Mouse (Mus musculus): ENCODE measurements around the gene Dpyd. TPM values are rescaled to one million over a fixed set of nuclear protein-coding genes. Genes with fewer than 3 reads are reported as not detected.
A peak's percentile ranks its signal among the peaks of the same experiment; 100 is the strongest.

Gene Dpyd
- polyA plus RNA-seq, 1 experiment from 2014 or later, result 1.8 TPM

DNA sequence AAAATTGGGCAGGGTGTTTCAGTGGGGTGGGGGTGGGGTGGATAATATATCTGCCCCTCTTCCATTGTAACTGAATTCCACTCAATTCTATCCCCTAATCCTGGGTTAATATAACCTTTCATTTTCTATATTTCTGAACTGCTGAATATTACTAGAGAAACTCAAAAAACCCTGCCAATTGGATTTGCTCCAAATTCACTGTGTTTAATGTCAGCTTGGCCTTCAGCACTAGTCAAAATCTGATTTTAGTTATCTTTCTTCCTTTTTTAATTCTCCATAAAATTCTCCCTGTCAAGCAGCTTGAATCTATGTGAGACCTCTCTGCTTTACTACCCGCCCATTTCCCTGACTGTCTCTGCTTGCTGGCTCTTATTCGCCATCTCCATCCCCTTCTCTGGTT, 713.3 kb downstream of the Dpyd start:
- 65% methylated on average over 2 of the region's 2 CpGs for WGBS (ENCODE audit: insufficient replicate concordance)
- H3K27ac ChIP-seq (ENCODE audit: low read depth, low read length), result no peak overlapping the region
- no peaks in the 10 kb centered on the region for H3K9me3 ChIP-seq (replicated peaks; ENCODE audit: control insufficient read depth, low read length)
- no peak overlapping the region for H3K9ac ChIP-seq (ENCODE audit: low read depth, low read length)
- no peaks in the 10 kb centered on the region for H3K4me1 ChIP-seq (ENCODE audit: control insufficient read depth, insufficient read depth, low read length)
- H3K27me3 ChIP-seq (ENCODE audit: control insufficient read depth, insufficient read depth, low read length), result no peaks in the 10 kb centered on the region
- H3K4me2 ChIP-seq, result no peak overlapping the region
- H3K36me3 ChIP-seq (ENCODE audit: control insufficient read depth, insufficient read depth, low read length), result no peaks in the 10 kb centered on the region
- ATAC-seq (replicated peaks; ENCODE audit: insufficient number of reproducible peaks, low FRiP score, low TSS enrichment), result no peak
- H3K4me3 ChIP-seq (ENCODE audit: low read depth, low read length), result no peak overlapping the region

GRCm38 (mm10) chr3:119280671-119281070, 718.7 kb downstream of the Dpyd start:
- WGBS (ENCODE audit: insufficient replicate concordance), result 77% methylated on average over 2 of the region's 2 CpGs

DNA sequence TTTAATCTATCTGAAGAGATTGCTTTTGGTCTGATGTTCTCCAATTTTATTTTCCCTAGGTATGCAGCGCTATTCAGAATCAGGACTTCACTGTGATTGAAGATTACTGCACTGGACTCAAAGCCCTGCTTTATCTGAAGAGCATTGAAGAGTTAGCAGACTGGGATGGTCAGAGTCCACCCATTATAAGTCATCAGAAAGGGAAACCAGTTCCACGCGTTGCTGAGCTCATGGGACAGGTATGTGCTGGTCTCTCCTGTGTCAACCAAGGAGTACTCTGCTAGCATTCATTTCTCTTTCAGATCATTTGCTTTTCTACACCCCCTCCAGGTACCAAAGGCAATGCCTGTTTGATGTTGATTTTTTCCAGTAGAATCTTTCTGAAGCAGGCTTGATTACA, 752.8 kb downstream of the Dpyd start:
- Histone ChIP-seq H3K36me3 (ENCODE audit: control insufficient read depth, insufficient read depth, low read length) (no peaks in the 10 kb centered on the region), H3K4me3 (ENCODE audit: low read depth, low read length) (no peak overlapping the region), H3K9me3 (replicated peaks; ENCODE audit: control insufficient read depth, low read length) (no peaks in the 10 kb centered on the region), H3K4me1 (ENCODE audit: control insufficient read depth, insufficient read depth, low read length) (no peaks in the 10 kb centered on the region), H3K27me3 (ENCODE audit: control insufficient read depth, insufficient read depth, low read length) (no peaks in the 10 kb centered on the region), H3K4me2 (no peak overlapping the region), H3K9ac (ENCODE audit: low read depth, low read length) (no peak overlapping the region), H3K27ac (ENCODE audit: low read depth, low read length) (no peak overlapping the region)
- no peak for ATAC-seq (replicated peaks; ENCODE audit: insufficient number of reproducible peaks, low FRiP score, low TSS enrichment)
- WGBS (ENCODE audit: insufficient replicate concordance), result 81% methylated on average over 3 of the region's 3 CpGs

More at GRCm38 (mm10) chr3:119280671-119281070, 718.7 kb downstream of the Dpyd start:
- Histone ChIP-seq H3K4me2 (no peak overlapping the region), H3K4me1 (ENCODE audit: control insufficient read depth, insufficient read depth, low read length) (no peaks in the 10 kb centered on the region), H3K9ac (ENCODE audit: low read depth, low read length) (no peak overlapping the region), H3K27ac (ENCODE audit: low read depth, low read length) (no peak overlapping the region), H3K9me3 (replicated peaks; ENCODE audit: control insufficient read depth, low read length) (no peaks in the 10 kb centered on the region), H3K4me3 (ENCODE audit: low read depth, low read length) (no peak overlapping the region), H3K36me3 (ENCODE audit: control insufficient read depth, insufficient read depth, low read length) (no peaks in the 10 kb centered on the region), H3K27me3 (ENCODE audit: control insufficient read depth, insufficient read depth, low read length) (no peaks in the 10 kb centered on the region)
- ATAC-seq (replicated peaks; ENCODE audit: insufficient number of reproducible peaks, low FRiP score, low TSS enrichment), result no peak

GRCm38 (mm10) chr3:119329063-119329462, 767.1 kb downstream of the Dpyd start:
- 78% methylated on average over 7 of the region's 7 CpGs for WGBS (ENCODE audit: insufficient replicate concordance)
- Histone ChIP-seq H3K4me2 (no peak overlapping the region), H3K27ac (ENCODE audit: low read depth, low read length) (no peak overlapping the region), H3K4me3 (ENCODE audit: low read depth, low read length) (no peak overlapping the region), H3K9me3 (replicated peaks; ENCODE audit: control insufficient read depth, low read length) (no peaks in the 10 kb centered on the region), H3K27me3 (ENCODE audit: control insufficient read depth, insufficient read depth, low read length) (no peaks in the 10 kb centered on the region), H3K4me1 (ENCODE audit: control insufficient read depth, insufficient read depth, low read length) (no peaks in the 10 kb centered on the region), H3K9ac (ENCODE audit: low read depth, low read length) (no peak overlapping the region), H3K36me3 (ENCODE audit: control insufficient read depth, insufficient read depth, low read length) (no peaks in the 10 kb centered on the region)
- ATAC-seq (replicated peaks; ENCODE audit: insufficient number of reproducible peaks, low FRiP score, low TSS enrichment), result no peak

DNA sequence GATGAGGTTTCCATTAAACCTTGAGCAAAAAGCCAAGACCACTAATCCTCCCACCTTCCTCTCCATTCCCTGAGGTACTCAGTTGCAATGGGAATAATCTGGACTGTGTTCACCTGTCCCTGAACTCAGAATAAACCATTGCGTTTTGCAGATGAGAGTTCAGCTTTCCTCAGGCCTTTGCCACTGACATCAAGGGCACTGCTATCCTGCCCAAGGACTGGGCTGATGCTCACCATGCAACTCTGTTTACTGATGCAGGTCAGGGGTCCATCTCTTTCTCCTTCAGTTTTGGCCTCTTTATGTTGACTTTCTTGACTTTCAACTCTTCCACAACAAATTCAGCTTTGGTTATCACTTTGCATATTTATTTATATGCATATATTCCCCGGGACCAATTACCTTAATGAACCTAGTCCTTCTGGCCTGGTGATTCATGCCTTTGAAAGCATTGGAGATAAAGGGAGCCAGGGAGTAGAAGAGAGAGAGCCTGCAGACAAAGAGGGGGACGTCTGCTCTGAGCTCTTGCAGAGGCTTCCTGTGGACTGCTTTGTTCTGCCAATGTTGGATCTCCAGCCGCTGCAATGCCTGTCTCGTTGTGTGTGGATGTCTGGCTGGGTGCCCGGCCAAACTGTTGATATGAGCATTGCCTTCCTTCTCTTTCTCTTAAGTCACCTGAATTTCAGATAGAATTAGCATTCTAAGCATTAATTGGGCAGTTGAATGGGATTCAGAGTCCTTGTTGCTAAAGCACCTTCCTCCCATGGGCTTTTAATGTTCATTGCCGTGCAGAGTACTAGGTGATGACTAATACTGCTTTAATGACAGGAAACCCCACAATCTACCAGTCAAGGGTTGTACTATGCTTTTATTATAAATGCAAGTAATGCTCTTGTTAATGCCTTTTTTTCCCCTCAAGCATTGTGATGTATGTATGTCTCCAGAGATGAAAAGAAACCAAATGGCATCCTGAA, 771.7 kb downstream of the Dpyd start:
- Histone ChIP-seq H3K27ac (ENCODE audit: low read depth, low read length) (no peak overlapping the region), H3K36me3 (ENCODE audit: control insufficient read depth, insufficient read depth, low read length) (no peaks in the 10 kb centered on the region), H3K4me1 (ENCODE audit: control insufficient read depth, insufficient read depth, low read length) (no peaks in the 10 kb centered on the region), H3K9ac (ENCODE audit: low read depth, low read length) (no peak overlapping the region), H3K9me3 (replicated peaks; ENCODE audit: control insufficient read depth, low read length) (no peaks in the 10 kb centered on the region), H3K27me3 (ENCODE audit: control insufficient read depth, insufficient read depth, low read length) (no peaks in the 10 kb centered on the region), H3K4me3 (ENCODE audit: low read depth, low read length) (no peak overlapping the region), H3K4me2 (no peak overlapping the region)
- 46% methylated on average over 7 of the region's 7 CpGs for WGBS (ENCODE audit: insufficient replicate concordance)
- peak; percentile 31; the same call in 1 of the 2 replicates for ATAC-seq (replicated peaks; ENCODE audit: insufficient number of reproducible peaks, low FRiP score, low TSS enrichment)

GRCm38 (mm10) chr3:119361555-119362385, 799.8 kb downstream of the Dpyd start:
- Histone ChIP-seq H3K4me2 (no peak overlapping the region), H3K9ac (ENCODE audit: low read depth, low read length) (no peak overlapping the region), H3K27me3 (ENCODE audit: control insufficient read depth, insufficient read depth, low read length) (no peaks in the 10 kb centered on the region), H3K36me3 (ENCODE audit: control insufficient read depth, insufficient read depth, low read length) (no peaks in the 10 kb centered on the region), H3K9me3 (replicated peaks; ENCODE audit: control insufficient read depth, low read length) (no peaks in the 10 kb centered on the region), H3K27ac (ENCODE audit: low read depth, low read length) (no peak overlapping the region), H3K4me3 (ENCODE audit: low read depth, low read length) (no peak overlapping the region), H3K4me1 (ENCODE audit: control insufficient read depth, insufficient read depth, low read length) (no peaks in the 10 kb centered on the region)
- no peak for ATAC-seq (replicated peaks; ENCODE audit: insufficient number of reproducible peaks, low FRiP score, low TSS enrichment)
- WGBS (ENCODE audit: insufficient replicate concordance), result 81% methylated on average over 13 of the region's 13 CpGs

DNA sequence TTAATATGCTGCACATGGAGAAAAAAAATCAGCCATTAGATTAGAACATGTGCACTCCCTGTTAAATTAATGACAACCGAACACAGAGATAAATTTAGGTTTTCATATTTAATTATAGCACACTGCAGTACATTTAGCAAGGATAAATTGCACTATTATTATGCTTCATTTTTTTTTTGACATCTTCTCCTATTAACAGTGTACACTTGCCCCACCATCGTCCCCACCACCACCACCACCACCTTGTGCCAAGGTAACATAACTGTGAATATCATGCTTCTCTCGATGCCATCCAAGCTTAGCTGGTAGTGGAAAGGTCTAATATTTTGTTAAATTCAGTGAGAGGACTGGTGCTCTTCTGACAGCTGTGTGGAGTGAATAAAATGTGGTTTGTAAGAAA, 800.5 kb downstream of the Dpyd start:
- WGBS (ENCODE audit: insufficient replicate concordance), result 79% methylated on average over 3 of the region's 3 CpGs
- Histone ChIP-seq H3K4me1 (ENCODE audit: control insufficient read depth, insufficient read depth, low read length) (no peaks in the 10 kb centered on the region), H3K27me3 (ENCODE audit: control insufficient read depth, insufficient read depth, low read length) (no peaks in the 10 kb centered on the region), H3K4me3 (ENCODE audit: low read depth, low read length) (no peak overlapping the region), H3K4me2 (no peak overlapping the region), H3K9me3 (replicated peaks; ENCODE audit: control insufficient read depth, low read length) (no peaks in the 10 kb centered on the region), H3K27ac (ENCODE audit: low read depth, low read length) (no peak overlapping the region), H3K9ac (ENCODE audit: low read depth, low read length) (no peak overlapping the region), H3K36me3 (ENCODE audit: control insufficient read depth, insufficient read depth, low read length) (no peaks in the 10 kb centered on the region)
- no peak for ATAC-seq (replicated peaks; ENCODE audit: insufficient number of reproducible peaks, low FRiP score, low TSS enrichment)

GRCm38 (mm10) chr3:119368931-119369330, 807.0 kb downstream of the Dpyd start:
- 48% methylated on average over 2 of the region's 2 CpGs for WGBS (ENCODE audit: insufficient replicate concordance)
- Histone ChIP-seq H3K9ac (ENCODE audit: low read depth, low read length) (no peak overlapping the region), H3K4me2 (no peak overlapping the region), H3K27ac (ENCODE audit: low read depth, low read length) (no peak overlapping the region), H3K36me3 (ENCODE audit: control insufficient read depth, insufficient read depth, low read length) (no peaks in the 10 kb centered on the region), H3K9me3 (replicated peaks; ENCODE audit: control insufficient read depth, low read length) (no peaks in the 10 kb centered on the region), H3K4me3 (ENCODE audit: low read depth, low read length) (no peak overlapping the region), H3K4me1 (ENCODE audit: control insufficient read depth, insufficient read depth, low read length) (no peaks in the 10 kb centered on the region), H3K27me3 (ENCODE audit: control insufficient read depth, insufficient read depth, low read length) (no peaks in the 10 kb centered on the region)
- ATAC-seq (replicated peaks; ENCODE audit: insufficient number of reproducible peaks, low FRiP score, low TSS enrichment), result no peak
